Mouse (Mus musculus): ENCODE measurements around the gene Mtmr2. TPM values are rescaled to one million over a fixed set of nuclear protein-coding genes. Genes with fewer than 3 reads are reported as not detected.

Gene Mtmr2
- polyA plus RNA-seq, 1 experiment from 2014 or later: 69.4 TPM

GRCm38 (mm10) chr9:13820774-13821173, 72.6 kb downstream of the Mtmr2 start:
- peaks cover 85% of the 10 kb centered on the region for H3K36me3 ChIP-seq
- WGBS: 95% methylated on average over 3 of the region's 3 CpGs
- no peak overlapping the region for H3K4me3 ChIP-seq
- H3K27ac ChIP-seq: no peak overlapping the region
- peaks cover 20% of the 10 kb centered on the region for H3K4me1 ChIP-seq (replicated peaks)
- DNase-seq (ENCODE audit: low spot score): no peak
- no peaks in the 10 kb centered on the region for H3K9me3 ChIP-seq
- H3K27me3 ChIP-seq (ENCODE audit: insufficient read depth, poor library complexity, severe bottlenecking): no peaks in the 10 kb centered on the region

DNA sequence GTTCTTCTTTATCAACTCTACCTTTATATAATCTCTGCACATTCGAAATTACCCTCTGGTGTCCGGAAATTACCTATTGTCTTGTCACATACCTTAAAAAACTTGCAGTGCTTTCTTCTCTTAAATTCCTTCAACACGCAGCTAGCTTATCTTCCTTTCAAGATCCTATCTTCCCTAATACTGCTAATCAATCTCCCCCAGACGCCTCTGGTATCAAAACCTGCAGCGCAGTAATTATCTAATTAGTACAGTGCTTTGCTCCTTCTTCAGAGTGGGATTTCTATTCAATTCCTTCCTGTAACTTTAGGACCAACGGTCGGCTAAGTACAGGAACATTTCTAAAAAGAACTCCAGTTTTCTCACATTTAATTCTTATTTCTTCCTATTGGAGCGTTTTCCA, 77.7 kb downstream of the Mtmr2 start:
- Histone ChIP-seq H3K27me3 (ENCODE audit: insufficient read depth, poor library complexity, severe bottlenecking) (no peaks in the 10 kb centered on the region), H3K27ac (peak overlapping the region; percentile 99), H3K4me3 (peak overlapping the region; percentile 96), H3K9me3 (no peaks in the 10 kb centered on the region), H3K36me3 (peaks cover 45% of the 10 kb centered on the region), H3K4me1 (replicated peaks) (peaks cover 28% of the 10 kb centered on the region)
- no peak for DNase-seq (ENCODE audit: low spot score)
- WGBS: 13% methylated on average over 8 of the region's 8 CpGs

DNA sequence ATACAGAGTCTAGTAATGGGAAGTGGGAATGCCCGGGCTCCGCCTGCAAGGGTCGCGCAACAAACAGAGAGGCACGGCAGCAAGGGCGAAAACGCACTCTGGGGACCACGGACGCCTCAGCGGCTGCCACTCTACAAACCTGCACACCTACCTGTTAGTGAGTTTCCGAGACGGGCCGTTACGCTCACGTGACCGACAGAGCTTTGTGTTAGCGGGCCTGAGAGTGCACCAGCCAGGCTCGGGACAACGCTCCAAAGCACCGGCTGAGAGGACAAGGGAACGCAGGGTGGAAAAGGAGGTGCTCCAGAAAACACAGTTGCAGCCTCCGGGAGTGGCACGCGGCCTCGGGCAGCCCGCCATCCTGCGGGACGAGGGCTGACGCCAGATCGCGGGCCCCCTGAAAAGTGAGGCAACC, 78.2 kb downstream of the Mtmr2 start:
- peak; percentile 77 for DNase-seq (ENCODE audit: low spot score)
- H3K4me1 ChIP-seq (replicated peaks): peaks cover 28% of the 10 kb centered on the region

GRCm38 (mm10) chr9:13826832-13827405, 78.7 kb downstream of the Mtmr2 start, which contains the start of gene Cep57:
Cep57 (minus strand) TSS chr9:13827107.
- no peaks in the 10 kb centered on the region for H3K27me3 ChIP-seq (ENCODE audit: insufficient read depth, poor library complexity, severe bottlenecking)
- WGBS: under 1% methylated on average over 44 of the region's 44 CpGs
- H3K4me1 ChIP-seq (replicated peaks): peaks cover 28% of the 10 kb centered on the region
- peaks cover 45% of the 10 kb centered on the region for H3K36me3 ChIP-seq
- peak within 1 kb of the TSS; percentile 99 for H3K27ac ChIP-seq
- no peaks in the 10 kb centered on the region for H3K9me3 ChIP-seq
- peak; percentile 96 for DNase-seq (ENCODE audit: low spot score)
- peak within 1 kb of the TSS; percentile 96 for H3K4me3 ChIP-seq

More for the DNA sequence above, 78.2 kb downstream of the Mtmr2 start:
- Histone ChIP-seq H3K36me3 (peaks cover 45% of the 10 kb centered on the region), H3K27me3 (ENCODE audit: insufficient read depth, poor library complexity, severe bottlenecking) (no peaks in the 10 kb centered on the region), H3K27ac (peak overlapping the region; percentile 99), H3K9me3 (no peaks in the 10 kb centered on the region), H3K4me3 (peak overlapping the region; percentile 96)
- under 1% methylated on average over 31 of the region's 31 CpGs for WGBS

GRCm38 (mm10) chr9:13827406-13828086, 79.3 kb downstream of the Mtmr2 start, which contains the start of gene Fam76b:
Fam76b (plus strand) TSS chr9:13827716.
- peak within 1 kb of the TSS; percentile 99 for H3K27ac ChIP-seq
- WGBS: under 1% methylated on average over 67 of the region's 67 CpGs
- H3K36me3 ChIP-seq: peaks cover 46% of the 10 kb centered on the region
- peak; percentile 100 for DNase-seq (ENCODE audit: low spot score)
- no peaks in the 10 kb centered on the region for H3K27me3 ChIP-seq (ENCODE audit: insufficient read depth, poor library complexity, severe bottlenecking)
- peak within 1 kb of the TSS; percentile 96 for H3K4me3 ChIP-seq
- peaks cover 28% of the 10 kb centered on the region for H3K4me1 ChIP-seq (replicated peaks)
- H3K9me3 ChIP-seq: no peaks in the 10 kb centered on the region

DNA sequence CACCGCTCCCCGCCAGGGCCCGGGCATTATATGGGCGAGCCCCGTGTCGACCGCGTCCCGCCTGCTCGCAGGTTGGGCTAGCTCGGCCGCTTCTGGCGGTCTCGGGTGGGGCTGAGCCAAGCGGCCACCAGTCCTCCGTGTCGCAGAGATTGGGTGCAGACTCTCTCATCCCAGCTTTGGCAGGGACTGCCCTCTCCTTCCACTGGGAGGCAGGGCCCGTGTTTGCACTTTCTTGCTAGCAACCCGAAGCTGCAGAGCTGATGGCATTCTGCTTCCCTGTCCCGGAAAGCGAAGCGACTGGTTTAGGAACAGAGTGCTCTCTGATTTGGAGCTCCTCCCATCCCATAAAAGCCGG, 79.9 kb downstream of the Mtmr2 start:
- H3K27me3 ChIP-seq (ENCODE audit: insufficient read depth, poor library complexity, severe bottlenecking): no peaks in the 10 kb centered on the region
- peaks cover 46% of the 10 kb centered on the region for H3K36me3 ChIP-seq
- no peak for DNase-seq (ENCODE audit: low spot score)
- H3K27ac ChIP-seq: peak overlapping the region; percentile 99
- no peaks in the 10 kb centered on the region for H3K9me3 ChIP-seq
- WGBS: 0% methylated on average over 23 of the region's 23 CpGs
- H3K4me3 ChIP-seq: peak overlapping the region; percentile 96
- H3K4me1 ChIP-seq (replicated peaks): peaks cover 28% of the 10 kb centered on the region

- 89% methylated on average over 3 of the region's 3 CpGs for WGBS
- no peak overlapping the region for H3K4me3 ChIP-seq
- H3K27ac ChIP-seq: no peak overlapping the region
- no peaks in the 10 kb centered on the region for H3K27me3 ChIP-seq (ENCODE audit: insufficient read depth, poor library complexity, severe bottlenecking)
- no peaks in the 10 kb centered on the region for H3K9me3 ChIP-seq
- H3K4me1 ChIP-seq (replicated peaks): no peaks in the 10 kb centered on the region
- H3K36me3 ChIP-seq: peaks cover 98% of the 10 kb centered on the region
- DNase-seq (ENCODE audit: low spot score): no peak
Observed at GRCm38 (mm10) chr9:13835256-13835655, 87.0 kb downstream of the Mtmr2 start.

DNA sequence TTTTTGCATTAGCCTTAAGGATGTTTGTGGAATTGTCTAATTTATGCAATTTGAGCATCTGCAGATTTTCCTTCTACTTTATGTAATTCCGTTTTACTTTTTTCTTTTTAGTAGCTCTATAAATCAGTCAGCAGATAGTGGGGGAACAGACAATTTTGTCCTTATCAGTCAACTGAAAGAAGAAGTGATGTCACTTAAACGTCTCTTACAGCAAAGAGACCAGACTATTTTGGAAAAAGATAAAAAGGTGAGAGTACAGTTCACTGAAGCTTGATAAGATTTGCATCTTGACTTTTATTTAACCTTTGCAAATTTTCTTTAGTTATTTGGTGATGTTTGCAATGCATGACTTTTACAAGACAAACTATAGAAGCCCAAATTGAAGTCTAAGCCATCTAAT, 88.5 kb downstream of the Mtmr2 start:
- Histone ChIP-seq H3K27me3 (ENCODE audit: insufficient read depth, poor library complexity, severe bottlenecking) (no peaks in the 10 kb centered on the region), H3K9me3 (no peaks in the 10 kb centered on the region), H3K4me1 (replicated peaks) (no peaks in the 10 kb centered on the region), H3K36me3 (peaks cover 98% of the 10 kb centered on the region), H3K27ac (no peak overlapping the region), H3K4me3 (no peak overlapping the region)
- WGBS: 84% methylated on average over 2 of the region's 2 CpGs
- DNase-seq (ENCODE audit: low spot score): no peak

- 87% methylated on average over 3 of the region's 3 CpGs for WGBS
- Histone ChIP-seq H3K4me3 (no peak overlapping the region), H3K9me3 (no peaks in the 10 kb centered on the region), H3K27ac (no peak overlapping the region), H3K27me3 (ENCODE audit: insufficient read depth, poor library complexity, severe bottlenecking) (no peaks in the 10 kb centered on the region), H3K36me3 (peaks cover 46% of the 10 kb centered on the region), H3K4me1 (replicated peaks) (no peaks in the 10 kb centered on the region)
- no peak for DNase-seq (ENCODE audit: low spot score)
Observed at GRCm38 (mm10) chr9:13847591-13847990, 99.4 kb downstream of the Mtmr2 start.

DNA sequence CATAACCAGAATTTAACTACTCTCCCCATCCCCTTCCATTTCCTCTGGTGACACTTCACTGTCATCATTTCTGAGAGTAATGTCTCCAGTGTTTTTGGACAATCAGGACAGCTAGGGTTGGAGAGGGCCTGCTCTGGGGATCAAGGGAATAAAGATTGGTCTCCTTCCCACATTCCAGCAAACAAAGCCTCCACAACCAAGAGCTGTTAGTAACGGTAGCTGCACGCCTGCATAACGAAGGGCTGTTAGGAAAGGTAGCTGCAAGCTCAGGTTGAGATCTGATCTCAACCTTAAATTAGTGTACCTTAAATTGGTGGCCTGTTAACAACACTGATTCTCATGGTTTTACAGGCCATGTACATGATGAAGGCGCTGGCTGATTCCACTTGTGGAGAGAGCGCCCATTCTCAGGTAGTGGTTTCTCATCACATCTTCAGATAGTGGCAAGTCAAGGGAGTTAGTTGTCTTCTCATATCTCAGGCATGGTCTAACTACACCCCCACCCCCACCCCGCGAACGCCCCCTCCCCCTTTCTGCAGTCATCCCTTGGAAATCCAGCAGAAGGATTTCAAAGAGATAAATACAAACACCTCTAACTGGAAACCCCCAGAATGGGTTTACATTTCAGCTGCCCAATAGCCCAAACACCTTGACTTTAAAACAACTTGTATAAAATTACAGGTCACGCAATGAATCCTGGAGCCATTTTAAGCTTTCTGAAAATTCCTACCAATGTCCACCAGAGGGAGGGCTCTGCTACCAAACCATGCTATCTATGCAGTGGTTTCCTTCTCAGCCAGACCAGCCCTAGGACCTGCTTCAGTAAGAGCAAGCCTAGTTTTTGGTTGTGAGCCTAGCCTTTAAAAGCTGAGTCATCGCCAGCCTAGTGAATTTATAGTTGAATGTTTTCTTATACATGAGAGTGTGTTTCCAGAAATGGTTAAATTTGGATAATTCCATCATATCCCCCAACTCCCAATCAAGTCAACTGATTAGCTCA, 100.6 kb downstream of the Mtmr2 start:
- Histone ChIP-seq H3K4me3 (no peak overlapping the region), H3K4me1 (replicated peaks) (no peaks in the 10 kb centered on the region), H3K27me3 (ENCODE audit: insufficient read depth, poor library complexity, severe bottlenecking) (no peaks in the 10 kb centered on the region), H3K36me3 (peaks cover 34% of the 10 kb centered on the region), H3K9me3 (no peaks in the 10 kb centered on the region), H3K27ac (no peak overlapping the region)
- 78% methylated on average over 10 of the region's 10 CpGs for WGBS
- no peak for DNase-seq (ENCODE audit: low spot score)

GRCm38 (mm10) chr9:13853876-13854275, 105.7 kb downstream of the Mtmr2 start:
- WGBS: 78% methylated on average over 3 of the region's 3 CpGs
- DNase-seq (ENCODE audit: low spot score): no peak
- H3K4me3 ChIP-seq: no peak overlapping the region
- H3K27ac ChIP-seq: no peak overlapping the region
- no peaks in the 10 kb centered on the region for H3K27me3 ChIP-seq (ENCODE audit: insufficient read depth, poor library complexity, severe bottlenecking)
- H3K4me1 ChIP-seq (replicated peaks): no peaks in the 10 kb centered on the region
- H3K36me3 ChIP-seq: no peaks in the 10 kb centered on the region
- no peaks in the 10 kb centered on the region for H3K9me3 ChIP-seq

All from hindbrain, embryonic 10.5 days (tissue).